Mouse (Mus musculus) ZHBTc4 (cell line): ENCODE data around the gene Dbn1.
A peak's percentile ranks its signal among the peaks of the same experiment; 100 is the strongest.

Experiments
- DNase-seq: peaks from one replicate; pipeline ENCODE4 v3.0.0-alpha.2; 2011; ENCODE audit warnings: low read depth, low spot score

Gene Dbn1

DNA sequence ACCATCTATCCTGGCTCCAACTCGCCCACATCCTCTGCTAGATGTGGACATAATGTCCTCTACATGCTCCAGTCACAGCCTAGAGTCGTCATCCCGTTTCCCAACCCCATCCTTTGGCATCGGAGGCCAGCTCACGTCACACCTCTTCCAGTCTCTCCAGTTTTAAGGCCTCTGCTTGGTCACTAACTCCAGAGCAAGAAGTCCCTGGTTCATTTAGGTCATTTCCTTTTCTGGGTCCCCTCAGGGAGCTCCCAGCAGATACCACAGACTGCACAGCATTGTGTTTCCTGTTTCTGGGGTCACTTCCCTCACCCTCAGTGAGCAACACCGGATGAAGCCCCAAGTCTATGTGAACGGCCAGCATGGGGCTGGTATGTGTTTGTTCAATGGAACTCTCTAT lies 8.9 kb downstream of the Dbn1 start:
- DNase-seq: no peak

- peak; percentile 68 for DNase-seq
Measured at GRCm38 (mm10) chr13:55478036-55478435, 9.9 kb downstream of the Dbn1 start.

DNA sequence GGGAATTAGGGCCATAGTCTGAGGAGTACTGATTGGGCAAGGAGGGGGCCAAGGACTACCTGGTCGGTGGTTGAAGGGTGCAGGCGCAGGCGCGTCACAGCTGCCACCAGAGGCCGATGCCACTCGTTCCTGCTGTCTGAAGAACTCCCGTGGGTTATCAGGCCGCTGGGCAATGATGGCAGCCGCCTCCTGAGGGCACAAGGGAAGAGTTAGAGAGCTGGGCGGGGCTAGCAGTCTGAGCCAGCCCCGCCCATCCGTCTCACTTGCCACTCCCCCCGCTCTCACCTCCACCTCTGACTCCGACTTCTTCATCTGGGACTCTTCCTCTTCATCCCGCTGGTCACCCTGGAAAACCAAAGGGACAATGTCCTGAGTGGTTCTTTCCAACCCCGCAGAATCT lies 10.4 kb downstream of the Dbn1 start:
- DNase-seq: peak; percentile 51

GRCm38 (mm10) chr13:55476256-55476655 lies 11.7 kb downstream of the Dbn1 start:
- DNase-seq: no peak

DNA sequence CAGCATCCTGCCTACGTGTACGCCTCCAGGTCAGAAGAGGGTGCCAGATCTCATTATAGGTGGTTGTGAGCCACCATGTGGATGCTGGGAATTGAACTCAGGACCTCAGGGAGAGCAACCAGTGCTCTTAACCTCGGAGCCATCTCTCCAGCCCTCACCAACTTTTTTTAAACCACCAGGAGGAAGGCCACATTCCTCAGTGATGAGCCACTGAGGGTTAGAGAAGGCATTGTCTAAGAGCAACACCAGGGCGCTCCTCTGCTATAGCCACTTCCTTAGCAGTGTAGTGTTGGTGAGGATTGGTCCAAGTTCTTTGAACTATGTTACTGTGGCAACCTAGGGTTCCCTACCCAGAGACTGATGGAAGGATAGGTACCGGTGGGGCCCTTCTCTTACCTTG lies 12.2 kb downstream of the Dbn1 start:
- DNase-seq: no peak

GRCm38 (mm10) chr13:55474621-55475069 lies 13.3 kb downstream of the Dbn1 start:
- peak; percentile 43 for DNase-seq

- no peak for DNase-seq
Measured at GRCm38 (mm10) chr13:55473961-55474360, 13.9 kb downstream of the Dbn1 start.

- peak; percentile 61 for DNase-seq
Measured at GRCm38 (mm10) chr13:55473076-55473831, 14.7 kb downstream of the Dbn1 start.

- peak; percentile 77 for DNase-seq
Measured at GRCm38 (mm10) chr13:55472132-55473022, 15.5 kb downstream of the Dbn1 start.

DNA sequence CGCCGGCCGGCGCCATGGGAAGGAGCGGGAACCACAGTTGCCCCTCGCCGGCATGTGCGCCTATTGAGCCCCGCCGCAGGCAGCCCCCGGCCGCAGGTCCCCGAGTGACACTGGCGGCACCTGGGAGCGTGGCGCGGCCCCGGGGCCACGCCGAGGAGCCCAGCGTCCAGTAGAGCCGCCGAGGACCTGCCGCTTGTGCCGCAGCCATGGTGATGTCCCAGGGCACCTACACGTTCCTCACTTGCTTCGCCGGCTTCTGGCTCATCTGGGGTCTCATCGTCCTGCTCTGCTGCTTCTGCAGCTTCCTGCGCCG lies 16.1 kb downstream of the Dbn1 start:
- DNase-seq: no peak

- peak; percentile 91 for DNase-seq
Measured at GRCm38 (mm10) chr13:55471156-55471818, 16.6 kb downstream of the Dbn1 start.

DNA sequence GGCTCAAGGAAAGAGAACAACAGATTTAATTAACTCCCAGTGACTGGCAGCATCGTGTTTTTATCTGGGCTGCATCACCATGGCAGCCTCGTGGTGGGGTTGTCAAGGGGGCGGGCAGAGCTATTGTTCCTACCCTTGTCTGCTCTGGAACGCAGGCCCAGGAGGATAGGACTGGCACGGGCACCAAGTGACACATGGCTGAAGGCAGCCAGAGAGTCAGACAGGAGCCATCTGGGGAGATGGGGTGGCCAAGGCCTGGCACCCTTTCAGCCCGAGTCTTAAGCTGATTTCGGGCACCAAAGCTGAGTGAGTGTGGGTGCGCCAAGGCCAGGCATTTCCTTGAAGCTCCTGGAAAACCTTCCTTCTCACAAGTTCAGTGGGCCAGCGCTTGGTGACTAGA lies 17.5 kb downstream of the Dbn1 start:
- no peak for DNase-seq

GRCm38 (mm10) chr13:55468851-55469560 lies 18.9 kb downstream of the Dbn1 start:
- DNase-seq: no peak

- DNase-seq: no peak
Measured at GRCm38 (mm10) chr13:55465830-55466440, 22.0 kb downstream of the Dbn1 start.

DNA sequence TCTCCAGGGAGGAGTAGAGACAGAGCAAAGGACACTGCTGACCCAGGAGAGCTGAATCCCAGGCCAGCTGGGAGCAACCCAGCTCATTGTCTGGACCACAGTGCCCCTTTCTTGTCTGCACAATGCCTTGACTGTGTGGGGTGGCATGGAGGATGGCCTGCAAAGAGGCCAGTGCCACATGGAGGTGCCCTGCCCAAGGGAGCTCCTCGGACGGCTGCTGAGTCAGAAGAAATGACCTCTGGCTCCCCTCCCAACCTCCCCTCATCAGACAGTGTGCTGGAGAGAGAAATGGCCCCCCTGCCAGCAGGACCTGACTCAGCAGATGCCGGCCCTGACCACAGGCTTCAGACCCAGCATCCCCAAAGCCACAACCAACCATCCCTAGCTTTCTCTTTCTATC lies 22.7 kb downstream of the Dbn1 start:
- no peak for DNase-seq

- DNase-seq: peak; percentile 71
Measured at GRCm38 (mm10) chr13:55464027-55464884, 23.7 kb downstream of the Dbn1 start, which contains the start of gene Prr7. Gene Prr7 (plus strand): TSS chr13:55464267.

- DNase-seq: no peak
Measured at GRCm38 (mm10) chr13:55463399-55464026, 24.4 kb downstream of the Dbn1 start.

DNA sequence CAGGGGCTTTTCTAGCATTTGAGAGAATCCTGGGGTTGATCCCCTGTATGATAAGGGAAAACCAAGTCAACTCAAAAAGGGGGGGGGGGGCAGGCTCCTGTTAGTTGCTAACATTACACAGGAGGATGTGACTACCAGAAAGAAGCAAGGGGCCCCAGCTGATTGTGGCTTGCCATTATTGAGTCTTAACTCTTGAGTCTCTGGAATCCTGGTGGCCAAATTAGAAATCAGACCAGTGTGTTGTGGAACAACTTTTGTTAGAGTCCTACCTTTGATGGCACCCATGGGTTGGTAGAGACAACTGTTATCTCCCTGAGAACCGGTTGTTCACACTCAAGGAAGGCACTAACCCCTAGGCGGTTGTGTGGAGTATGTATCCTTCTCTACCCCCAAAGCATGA lies 24.9 kb downstream of the Dbn1 start:
- no peak for DNase-seq

DNA sequence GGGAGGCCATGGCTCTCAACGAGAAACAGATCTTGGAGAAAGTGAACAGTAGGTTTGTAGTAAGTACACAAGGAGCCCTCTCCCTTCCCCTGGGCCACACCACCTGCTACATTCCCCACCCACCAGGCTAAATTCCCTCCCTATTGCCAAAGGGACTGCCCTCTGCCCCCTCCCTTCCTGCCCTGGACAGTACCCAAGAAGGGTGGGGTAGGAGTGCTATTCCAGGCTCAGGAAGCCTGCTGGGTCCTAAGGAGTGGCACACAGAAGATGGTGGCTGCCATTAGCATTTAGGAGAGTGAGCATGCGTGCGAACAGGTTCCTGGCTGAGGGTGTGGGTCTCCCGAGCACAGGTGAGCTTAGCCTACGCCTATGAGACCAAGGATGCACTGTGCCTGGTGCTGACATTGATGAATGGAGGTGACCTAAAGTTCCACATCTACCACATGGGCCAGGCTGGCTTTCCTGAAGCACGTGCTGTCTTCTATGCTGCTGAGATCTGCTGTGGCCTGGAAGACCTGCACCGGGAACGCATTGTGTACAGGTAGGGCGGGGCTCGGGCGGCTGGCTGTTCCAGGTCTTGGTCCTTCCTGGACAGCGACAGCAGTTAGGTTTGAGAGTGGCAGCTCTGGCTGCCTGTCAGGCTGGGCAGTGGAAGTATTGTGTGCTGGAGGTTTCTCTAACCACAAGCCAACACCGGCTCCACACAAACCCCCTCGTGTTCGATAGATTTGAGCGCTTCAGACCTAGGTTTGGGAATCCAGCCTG lies 35.9 kb downstream of the Dbn1 start:
- no peak for DNase-seq
